Mouse (Mus musculus): ENCODE data around the gene Sdc4. TPM values are rescaled to one million over a fixed set of nuclear protein-coding genes. Genes with fewer than 3 reads are reported as not detected.

Gene Sdc4
- polyA plus RNA-seq, 1 experiment from 2014 or later, result 11.6 TPM

Other genes starting within 250 kb of the Sdc4 start
- gene Wfdc15a, start 243.8 kb downstream of the Sdc4 start, polyA plus RNA-seq (2014; fragmentation: Nextera tagmentation; extraction: Ambion mirVana), result not detected in 2 replicates
- not detected in 2 replicates for gene Wfdc15b, start 222.2 kb downstream of the Sdc4 start, polyA plus RNA-seq (2014; fragmentation: Nextera tagmentation; extraction: Ambion mirVana)
- not detected in 2 replicates for gene Svs2, start 205.4 kb downstream of the Sdc4 start, polyA plus RNA-seq (2014; fragmentation: Nextera tagmentation; extraction: Ambion mirVana)
- gene Svs3b, start 187.2 kb downstream of the Sdc4 start, polyA plus RNA-seq (2014; fragmentation: Nextera tagmentation; extraction: Ambion mirVana), result not detected in 2 replicates
- gene Svs4, start 165.4 kb downstream of the Sdc4 start, polyA plus RNA-seq (2014; fragmentation: Nextera tagmentation; extraction: Ambion mirVana), result not detected in 2 replicates
- not detected in 2 replicates for gene Svs3a, start 154.6 kb downstream of the Sdc4 start, polyA plus RNA-seq (2014; fragmentation: Nextera tagmentation; extraction: Ambion mirVana)
- gene Svs6, start 127.1 kb downstream of the Sdc4 start, polyA plus RNA-seq (2014; fragmentation: Nextera tagmentation; extraction: Ambion mirVana), result not detected in 2 replicates
- gene Svs5, start 111.1 kb downstream of the Sdc4 start, polyA plus RNA-seq (2014; fragmentation: Nextera tagmentation; extraction: Ambion mirVana), result not detected in 2 replicates
- 0.43 and 0.46 TPM in 2 replicates for gene Slpi, start 54.8 kb downstream of the Sdc4 start, polyA plus RNA-seq (2014; fragmentation: Nextera tagmentation; extraction: Ambion mirVana)
- gene Rbpjl, start 40.7 kb downstream of the Sdc4 start, polyA plus RNA-seq (2014; fragmentation: Nextera tagmentation; extraction: Ambion mirVana), result not detected in 2 replicates
- gene Matn4, start 38.7 kb downstream of the Sdc4 start, polyA plus RNA-seq (2014; fragmentation: Nextera tagmentation; extraction: Ambion mirVana), result 0.71 and 0.91 TPM in 2 replicates
- 71.3 and 72.2 TPM in 2 replicates for gene Sys1, start 13.1 kb upstream of the Sdc4 start, polyA plus RNA-seq (2014; fragmentation: Nextera tagmentation; extraction: Ambion mirVana)
- 4.8 and 5.4 TPM in 2 replicates for gene Gm20458, start 17.1 kb upstream of the Sdc4 start, polyA plus RNA-seq (2014; fragmentation: Nextera tagmentation; extraction: Ambion mirVana)
- gene Trp53tg5, start 29.8 kb upstream of the Sdc4 start, polyA plus RNA-seq (2014; fragmentation: Nextera tagmentation; extraction: Ambion mirVana), result not detected in 2 replicates
- gene Dbndd2, start 42.2 kb upstream of the Sdc4 start, polyA plus RNA-seq (2014; fragmentation: Nextera tagmentation; extraction: Ambion mirVana), result 2.4 and 3.8 TPM in 2 replicates
- 47.9 and 56.8 TPM in 2 replicates for gene Pigt, start 53.6 kb upstream of the Sdc4 start, polyA plus RNA-seq (2014; fragmentation: Nextera tagmentation; extraction: Ambion mirVana)
- 22.9 TPM in 2 replicates for gene Wfdc2, start 118.5 kb upstream of the Sdc4 start, polyA plus RNA-seq (2014; fragmentation: Nextera tagmentation; extraction: Ambion mirVana)
- gene Spint3, start 129.6 kb upstream of the Sdc4 start, polyA plus RNA-seq (2014; fragmentation: Nextera tagmentation; extraction: Ambion mirVana), result not detected in 2 replicates
- gene Wfdc6a, start 141.6 kb upstream of the Sdc4 start, polyA plus RNA-seq (2014; fragmentation: Nextera tagmentation; extraction: Ambion mirVana), result not detected in 2 replicates
- gene Eppin, start 149.7 kb upstream of the Sdc4 start, polyA plus RNA-seq (2014; fragmentation: Nextera tagmentation; extraction: Ambion mirVana), result not detected in 2 replicates
- gene Wfdc6b, start 169.6 kb upstream of the Sdc4 start, polyA plus RNA-seq (2014; fragmentation: Nextera tagmentation; extraction: Ambion mirVana), result not detected in 2 replicates
- gene Wfdc8, start 169.7 kb upstream of the Sdc4 start, polyA plus RNA-seq (2014; fragmentation: Nextera tagmentation; extraction: Ambion mirVana), result not detected in 2 replicates
- not detected in 2 replicates for gene Wfdc16, start 194.9 kb upstream of the Sdc4 start, polyA plus RNA-seq (2014; fragmentation: Nextera tagmentation; extraction: Ambion mirVana)
- gene Wfdc10, start 212.2 kb upstream of the Sdc4 start, polyA plus RNA-seq (2014; fragmentation: Nextera tagmentation; extraction: Ambion mirVana), result not detected in 2 replicates
- not detected in 2 replicates for gene Wfdc9, start 212.7 kb upstream of the Sdc4 start, polyA plus RNA-seq (2014; fragmentation: Nextera tagmentation; extraction: Ambion mirVana)
- gene Wfdc11, start 230.2 kb upstream of the Sdc4 start, polyA plus RNA-seq (2014; fragmentation: Nextera tagmentation; extraction: Ambion mirVana), result not detected in 2 replicates
- gene Wfdc13, start 241.2 kb upstream of the Sdc4 start, polyA plus RNA-seq (2014; fragmentation: Nextera tagmentation; extraction: Ambion mirVana), result 0.24 TPM in 1 of 2 replicates, not detected in the other